Mouse (Mus musculus): ENCODE results near the gene Ptcd2. TPM values are rescaled to one million over a fixed set of nuclear protein-coding genes. Genes with fewer than 3 reads are reported as not detected.

Gene Ptcd2
- polyA plus RNA-seq, 2 experiments: 24.0 to 41.3 TPM

DNA sequence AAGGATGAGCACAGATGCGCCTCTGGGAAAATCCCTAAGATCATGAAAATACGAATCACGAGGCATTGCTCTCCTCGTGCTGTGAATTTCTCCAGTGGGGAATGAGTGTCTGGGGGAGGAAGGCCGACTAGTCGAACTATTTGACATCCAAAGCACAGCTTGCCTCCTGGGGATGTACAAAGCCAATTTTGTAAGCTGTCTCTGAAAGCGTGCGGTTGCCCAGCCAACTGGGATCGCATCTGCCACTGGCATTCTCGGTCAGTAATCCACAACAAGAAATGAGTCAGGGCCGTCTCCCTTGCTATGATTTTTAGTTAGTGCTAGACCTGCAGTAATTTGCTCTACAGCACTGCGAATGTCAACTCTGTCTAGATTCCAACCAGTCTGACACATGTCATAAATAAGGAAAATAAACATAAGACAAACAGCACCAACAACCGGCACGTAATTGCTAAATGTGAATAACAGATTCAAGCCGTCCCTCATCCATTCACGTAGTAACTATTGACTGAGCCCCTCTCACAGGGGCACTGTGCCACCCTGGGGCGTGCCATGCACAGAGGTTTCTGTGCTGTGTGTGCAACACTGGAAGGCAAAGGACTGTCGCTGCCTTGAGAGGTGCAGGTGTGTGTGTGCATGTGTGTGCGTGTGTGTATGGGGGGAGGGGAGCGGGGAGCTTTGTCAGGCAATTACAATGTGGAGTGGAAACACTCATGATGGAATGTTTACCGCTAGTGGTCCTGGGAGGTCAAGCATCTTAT lies 59.9 kb downstream of the Ptcd2 start:
- no peaks in the 10 kb centered on the region for H3K9me3 ChIP-seq (ENCODE audit: control insufficient read depth, low read length)

GRCm38 (mm10) chr13:99283916-99284315 lies 60.6 kb downstream of the Ptcd2 start:
- 72% methylated on average over 12 of the region's 12 CpGs for WGBS
- DNase-seq (ENCODE audit: low spot score): no peak

More for the DNA sequence above, 59.9 kb downstream of the Ptcd2 start:
- Histone ChIP-seq H3K36me3 (ENCODE audit: control insufficient read depth, insufficient read depth, low read length) (no peaks in the 10 kb centered on the region), H3K27me3 (ENCODE audit: control insufficient read depth, insufficient read depth, low read length) (no peaks in the 10 kb centered on the region), H3K27ac (replicated peaks; ENCODE audit: low read depth, low read length) (no peak overlapping the region), H3K4me3 (replicated peaks; ENCODE audit: low read length) (no peak overlapping the region), H3K4me2 (replicated peaks; ENCODE audit: low read depth, low read length, severe bottlenecking) (no peak overlapping the region), H3K4me1 (ENCODE audit: control insufficient read depth, insufficient read depth, low read length) (peaks cover 10% of the 10 kb centered on the region; the same call in 1 of the 2 replicates), H3K9ac (ENCODE audit: low read depth, low read length, severe bottlenecking) (no peak overlapping the region)
- ATAC-seq (ENCODE audit: low FRiP score, low read depth) (no peak), DNase-seq (ENCODE audit: low spot score) (no peak)
- no peak for TF ChIP-seq POLR2A (IDR thresholded peaks at IDR 0.05; ENCODE audit: borderline replicate concordance, extremely low read depth, insufficient read depth, insufficient read length)
- WGBS: 80% methylated on average over 21 of the region's 21 CpGs

GRCm38 (mm10) chr13:99282961-99283360 lies 61.5 kb downstream of the Ptcd2 start:
- H3K36me3 ChIP-seq (ENCODE audit: control insufficient read depth, insufficient read depth, low read length): no peaks in the 10 kb centered on the region
- H3K4me1 ChIP-seq (ENCODE audit: control insufficient read depth, insufficient read depth, low read length): peaks cover 10% of the 10 kb centered on the region; the same call in 1 of the 2 replicates
- DNase-seq (ENCODE audit: low spot score) (no peak), ATAC-seq (ENCODE audit: low FRiP score, low read depth) (no peak)
- H3K9me3 ChIP-seq (ENCODE audit: control insufficient read depth, low read length): no peaks in the 10 kb centered on the region
- TF ChIP-seq POLR2A (IDR thresholded peaks at IDR 0.05; ENCODE audit: borderline replicate concordance, extremely low read depth, insufficient read depth, insufficient read length): no peak
- H3K9ac ChIP-seq (ENCODE audit: low read depth, low read length, severe bottlenecking): no peak overlapping the region
- no peak overlapping the region for H3K4me3 ChIP-seq (replicated peaks; ENCODE audit: low read length)
- WGBS: 61% methylated on average over 6 of the region's 6 CpGs
- H3K4me2 ChIP-seq (replicated peaks; ENCODE audit: low read depth, low read length, severe bottlenecking): no peak overlapping the region
- H3K27ac ChIP-seq (replicated peaks; ENCODE audit: low read depth, low read length): no peak overlapping the region
- no peaks in the 10 kb centered on the region for H3K27me3 ChIP-seq (ENCODE audit: control insufficient read depth, insufficient read depth, low read length)

More at GRCm38 (mm10) chr13:99283916-99284315, 60.6 kb downstream of the Ptcd2 start:
- no peaks in the 10 kb centered on the region for H3K27me3 ChIP-seq (ENCODE audit: control insufficient read depth, insufficient read depth, low read length)
- H3K4me2 ChIP-seq (replicated peaks; ENCODE audit: low read depth, low read length, severe bottlenecking): no peak overlapping the region
- no peak overlapping the region for H3K9ac ChIP-seq (ENCODE audit: low read depth, low read length, severe bottlenecking)
- H3K4me1 ChIP-seq (ENCODE audit: control insufficient read depth, insufficient read depth, low read length): peaks cover 10% of the 10 kb centered on the region; the same call in 1 of the 2 replicates
- H3K36me3 ChIP-seq (ENCODE audit: control insufficient read depth, insufficient read depth, low read length): no peaks in the 10 kb centered on the region
- ATAC-seq (ENCODE audit: low FRiP score, low read depth): no peak
- no peak for TF ChIP-seq POLR2A (IDR thresholded peaks at IDR 0.05; ENCODE audit: borderline replicate concordance, extremely low read depth, insufficient read depth, insufficient read length)
- no peaks in the 10 kb centered on the region for H3K9me3 ChIP-seq (ENCODE audit: control insufficient read depth, low read length)
- no peak overlapping the region for H3K4me3 ChIP-seq (replicated peaks; ENCODE audit: low read length)
- H3K27ac ChIP-seq (replicated peaks; ENCODE audit: low read depth, low read length): no peak overlapping the region

DNA sequence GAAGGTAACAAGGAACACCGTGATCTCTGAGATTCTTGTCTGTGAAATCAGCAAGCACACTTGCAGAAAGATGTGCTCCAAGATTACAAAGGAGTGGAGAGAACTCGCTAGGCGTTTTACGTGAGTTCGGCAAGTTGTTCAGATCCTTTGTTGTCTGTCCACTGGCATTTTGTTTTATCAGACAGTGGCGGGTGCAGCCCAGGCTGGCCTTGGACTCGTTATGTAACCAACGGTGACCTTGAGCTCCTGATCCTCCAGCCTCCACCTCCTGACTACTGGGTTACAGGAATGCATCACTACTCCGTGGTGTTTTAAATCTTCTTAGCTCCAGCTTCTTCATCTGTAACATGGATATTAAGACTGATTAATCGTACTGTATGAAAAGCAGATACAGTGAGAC lies 65.2 kb downstream of the Ptcd2 start:
- Histone ChIP-seq H3K4me2 (replicated peaks; ENCODE audit: low read depth, low read length, severe bottlenecking) (no peak overlapping the region), H3K4me1 (ENCODE audit: control insufficient read depth, insufficient read depth, low read length) (peaks cover 10% of the 10 kb centered on the region; the same call in 1 of the 2 replicates), H3K27me3 (ENCODE audit: control insufficient read depth, insufficient read depth, low read length) (no peaks in the 10 kb centered on the region), H3K36me3 (ENCODE audit: control insufficient read depth, insufficient read depth, low read length) (no peaks in the 10 kb centered on the region), H3K27ac (replicated peaks; ENCODE audit: low read depth, low read length) (no peak overlapping the region), H3K9ac (ENCODE audit: low read depth, low read length, severe bottlenecking) (no peak overlapping the region), H3K4me3 (replicated peaks; ENCODE audit: low read length) (no peak overlapping the region), H3K9me3 (ENCODE audit: control insufficient read depth, low read length) (no peaks in the 10 kb centered on the region)
- ATAC-seq (ENCODE audit: low FRiP score, low read depth) (no peak), DNase-seq (ENCODE audit: low spot score) (no peak)
- TF ChIP-seq POLR2A (IDR thresholded peaks at IDR 0.05; ENCODE audit: borderline replicate concordance, extremely low read depth, insufficient read depth, insufficient read length): no peak
- 65% methylated on average over 10 of the region's 10 CpGs for WGBS

DNA sequence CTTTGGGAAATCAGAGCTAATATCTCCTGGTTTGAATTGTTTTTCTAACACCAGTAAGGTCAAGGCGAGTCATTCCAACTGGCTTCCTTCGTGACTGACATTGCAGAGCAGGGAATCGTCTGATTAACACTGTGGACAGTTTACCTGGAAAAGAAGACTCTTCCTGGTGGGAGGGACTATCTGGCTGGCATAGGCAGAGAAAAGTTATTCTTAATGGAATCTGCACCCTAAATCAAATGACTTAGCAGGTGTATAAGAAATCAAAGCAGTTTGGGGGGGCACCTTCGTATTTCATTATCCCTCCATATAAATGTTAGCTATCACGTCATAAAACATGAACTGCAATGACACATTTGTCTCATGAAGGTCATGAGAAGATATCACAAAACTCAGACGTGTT lies 66.0 kb downstream of the Ptcd2 start:
- H3K27me3 ChIP-seq (ENCODE audit: control insufficient read depth, insufficient read depth, low read length): no peaks in the 10 kb centered on the region
- 85% methylated on average over 6 of the region's 6 CpGs for WGBS
- no peak overlapping the region for H3K4me3 ChIP-seq (replicated peaks; ENCODE audit: low read length)
- no peak for TF ChIP-seq POLR2A (IDR thresholded peaks at IDR 0.05; ENCODE audit: borderline replicate concordance, extremely low read depth, insufficient read depth, insufficient read length)
- H3K27ac ChIP-seq (replicated peaks; ENCODE audit: low read depth, low read length): no peak overlapping the region
- DNase-seq (ENCODE audit: low spot score) (no peak), ATAC-seq (ENCODE audit: low FRiP score, low read depth) (no peak)
- H3K9me3 ChIP-seq (ENCODE audit: control insufficient read depth, low read length): no peaks in the 10 kb centered on the region
- no peak overlapping the region for H3K4me2 ChIP-seq (replicated peaks; ENCODE audit: low read depth, low read length, severe bottlenecking)
- H3K36me3 ChIP-seq (ENCODE audit: control insufficient read depth, insufficient read depth, low read length): no peaks in the 10 kb centered on the region
- H3K9ac ChIP-seq (ENCODE audit: low read depth, low read length, severe bottlenecking): no peak overlapping the region
- H3K4me1 ChIP-seq (ENCODE audit: control insufficient read depth, insufficient read depth, low read length): peaks cover 7% of the 10 kb centered on the region; the same call in 1 of the 2 replicates
